Mouse (Mus musculus) G1E (cell line): ENCODE results near the gene Arsk.

ENCODE experiments used
- CTCF ChIP-seq: IDR thresholded peaks from 2 replicates; pipeline ENCODE4 v1.5.1; 2012; ENCODE audit warnings: low read depth, low read length, inconsistent platforms, mixed read lengths
- GATA1 ChIP-seq: IDR thresholded peaks from 2 replicates; pipeline ENCODE4 v1.6.1; 2012; ENCODE audit warnings: borderline replicate concordance, low read length, inconsistent platforms, mixed read lengths
- GATA2 ChIP-seq: IDR thresholded peaks from 2 replicates; pipeline ENCODE4 v1.6.1; 2012; ENCODE audit warnings: low read depth, low read length, inconsistent platforms, borderline replicate concordance
- POLR2AphosphoS5 ChIP-seq: IDR thresholded peaks from 2 replicates; pipeline ENCODE4 v1.6.1; 2012; ENCODE audit warnings: low read depth, low read length, inconsistent platforms; ENCODE audit not compliant: insufficient replicate concordance
- TAL1 ChIP-seq: conservative IDR thresholded peaks from 2 replicates; pipeline ENCODE4 v1.6.1; 2012; ENCODE audit warnings: low read depth, low read length, inconsistent platforms, mixed read lengths

- no peak for TF ChIP-seq CTCF
- no peak for TF ChIP-seq GATA1
- TF ChIP-seq POLR2AphosphoS5, result no peak
- TF ChIP-seq GATA2, result no peak
- TF ChIP-seq TAL1, result no peak
These were observed 76.7 kb downstream of the Arsk start for GRCm38 (mm10) chr13:76021782-76022181.
